Mouse (Mus musculus): ENCODE results near the gene Pgm1. TPM values are rescaled to one million over a fixed set of nuclear protein-coding genes. Genes with fewer than 3 reads are reported as not detected.

The Pgm1 gene
- polyA plus RNA-seq, 1 experiment, result 29.7 TPM

- Histone ChIP-seq H3K4me3 (ENCODE audit: control insufficient read depth, insufficient read depth, low read length) (no peak overlapping the region), H3K4me1 (replicated peaks; ENCODE audit: control insufficient read depth, insufficient read depth, low read length) (no peaks in the 10 kb centered on the region), H3K36me3 (ENCODE audit: control insufficient read depth, insufficient read depth, low read length) (peaks cover 10% of the 10 kb centered on the region; the same call in 1 of the 2 replicates), H3K27me3 (ENCODE audit: control insufficient read depth, insufficient read depth, low read length) (no peaks in the 10 kb centered on the region), H3K27ac (ENCODE audit: control insufficient read depth, insufficient read depth, low read length) (no peak overlapping the region)
- no peak for DNase-seq
- 93% methylated on average over 6 of the region's 6 CpGs for WGBS
- TF ChIP-seq CTCF (IDR thresholded peaks at IDR 0.05; ENCODE audit: borderline replicate concordance, control insufficient read depth, extremely low read depth, insufficient read depth, low read length, poor library complexity) (no peak), POLR2A (IDR thresholded peaks at IDR 0.05; ENCODE audit: control insufficient read depth, extremely low read depth, insufficient read depth, low read length, poor library complexity) (no peak)
These were observed 37.3 kb downstream of the Pgm1 start for GRCm38 (mm10) chr4:99966555-99966954.

GRCm38 (mm10) chr4:99969328-99969727 lies 40.1 kb downstream of the Pgm1 start:
- H3K4me3 ChIP-seq (ENCODE audit: control insufficient read depth, insufficient read depth, low read length), result no peak overlapping the region
- 96% methylated on average over 5 of the region's 5 CpGs for WGBS
- H3K36me3 ChIP-seq (ENCODE audit: control insufficient read depth, insufficient read depth, low read length), result peaks cover 10% of the 10 kb centered on the region; the same call in 1 of the 2 replicates
- H3K27me3 ChIP-seq (ENCODE audit: control insufficient read depth, insufficient read depth, low read length), result no peaks in the 10 kb centered on the region
- DNase-seq, result no peak
- H3K4me1 ChIP-seq (replicated peaks; ENCODE audit: control insufficient read depth, insufficient read depth, low read length), result no peaks in the 10 kb centered on the region
- no peak for TF ChIP-seq CTCF (IDR thresholded peaks at IDR 0.05; ENCODE audit: borderline replicate concordance, control insufficient read depth, extremely low read depth, insufficient read depth, low read length, poor library complexity)
- TF ChIP-seq POLR2A (IDR thresholded peaks at IDR 0.05; ENCODE audit: control insufficient read depth, extremely low read depth, insufficient read depth, low read length, poor library complexity), result no peak
- no peak overlapping the region for H3K27ac ChIP-seq (ENCODE audit: control insufficient read depth, insufficient read depth, low read length)

GRCm38 (mm10) chr4:99970097-99970496 lies 40.9 kb downstream of the Pgm1 start:
- 98% methylated on average over 4 of the region's 4 CpGs for WGBS
- Histone ChIP-seq H3K27ac (ENCODE audit: control insufficient read depth, insufficient read depth, low read length) (no peak overlapping the region), H3K36me3 (ENCODE audit: control insufficient read depth, insufficient read depth, low read length) (peaks cover 10% of the 10 kb centered on the region; the same call in 1 of the 2 replicates), H3K4me3 (ENCODE audit: control insufficient read depth, insufficient read depth, low read length) (no peak overlapping the region), H3K4me1 (replicated peaks; ENCODE audit: control insufficient read depth, insufficient read depth, low read length) (no peaks in the 10 kb centered on the region), H3K27me3 (ENCODE audit: control insufficient read depth, insufficient read depth, low read length) (no peaks in the 10 kb centered on the region)
- DNase-seq, result no peak
- no peak for TF ChIP-seq POLR2A (IDR thresholded peaks at IDR 0.05; ENCODE audit: control insufficient read depth, extremely low read depth, insufficient read depth, low read length, poor library complexity)
- TF ChIP-seq CTCF (IDR thresholded peaks at IDR 0.05; ENCODE audit: borderline replicate concordance, control insufficient read depth, extremely low read depth, insufficient read depth, low read length, poor library complexity), result no peak

GRCm38 (mm10) chr4:99972886-99973285 lies 43.7 kb downstream of the Pgm1 start:
- 95% methylated on average over 6 of the region's 6 CpGs for WGBS
- no peak for DNase-seq
- Histone ChIP-seq H3K27me3 (ENCODE audit: control insufficient read depth, insufficient read depth, low read length) (no peaks in the 10 kb centered on the region), H3K4me3 (ENCODE audit: control insufficient read depth, insufficient read depth, low read length) (no peak overlapping the region), H3K4me1 (replicated peaks; ENCODE audit: control insufficient read depth, insufficient read depth, low read length) (no peaks in the 10 kb centered on the region), H3K27ac (ENCODE audit: control insufficient read depth, insufficient read depth, low read length) (no peak overlapping the region), H3K36me3 (ENCODE audit: control insufficient read depth, insufficient read depth, low read length) (peaks cover 6% of the 10 kb centered on the region; the same call in 1 of the 2 replicates)
- no peak for TF ChIP-seq CTCF (IDR thresholded peaks at IDR 0.05; ENCODE audit: borderline replicate concordance, control insufficient read depth, extremely low read depth, insufficient read depth, low read length, poor library complexity)
- TF ChIP-seq POLR2A (IDR thresholded peaks at IDR 0.05; ENCODE audit: control insufficient read depth, extremely low read depth, insufficient read depth, low read length, poor library complexity), result no peak

GRCm38 (mm10) chr4:99973931-99974330 lies 44.7 kb downstream of the Pgm1 start:
- 93% methylated on average over 1 of the region's 1 CpGs for WGBS
- H3K36me3 ChIP-seq (ENCODE audit: control insufficient read depth, insufficient read depth, low read length), result peaks cover 6% of the 10 kb centered on the region; the same call in 1 of the 2 replicates
- no peaks in the 10 kb centered on the region for H3K4me1 ChIP-seq (replicated peaks; ENCODE audit: control insufficient read depth, insufficient read depth, low read length)
- no peaks in the 10 kb centered on the region for H3K27me3 ChIP-seq (ENCODE audit: control insufficient read depth, insufficient read depth, low read length)
- no peak overlapping the region for H3K4me3 ChIP-seq (ENCODE audit: control insufficient read depth, insufficient read depth, low read length)
- no peak overlapping the region for H3K27ac ChIP-seq (ENCODE audit: control insufficient read depth, insufficient read depth, low read length)
- no peak for DNase-seq
- no peak for TF ChIP-seq POLR2A (IDR thresholded peaks at IDR 0.05; ENCODE audit: control insufficient read depth, extremely low read depth, insufficient read depth, low read length, poor library complexity)
- TF ChIP-seq CTCF (IDR thresholded peaks at IDR 0.05; ENCODE audit: borderline replicate concordance, control insufficient read depth, extremely low read depth, insufficient read depth, low read length, poor library complexity), result no peak

- H3K4me1 ChIP-seq (replicated peaks; ENCODE audit: control insufficient read depth, insufficient read depth, low read length), result no peaks in the 10 kb centered on the region
- DNase-seq, result no peak
- no peaks in the 10 kb centered on the region for H3K27me3 ChIP-seq (ENCODE audit: control insufficient read depth, insufficient read depth, low read length)
- H3K36me3 ChIP-seq (ENCODE audit: control insufficient read depth, insufficient read depth, low read length), result peaks cover 6% of the 10 kb centered on the region; the same call in 1 of the 2 replicates
- 93% methylated on average over 5 of the region's 5 CpGs for WGBS
- TF ChIP-seq CTCF (IDR thresholded peaks at IDR 0.05; ENCODE audit: borderline replicate concordance, control insufficient read depth, extremely low read depth, insufficient read depth, low read length, poor library complexity) (no peak), POLR2A (IDR thresholded peaks at IDR 0.05; ENCODE audit: control insufficient read depth, extremely low read depth, insufficient read depth, low read length, poor library complexity) (no peak)
- H3K27ac ChIP-seq (ENCODE audit: control insufficient read depth, insufficient read depth, low read length), result no peak overlapping the region
- no peak overlapping the region for H3K4me3 ChIP-seq (ENCODE audit: control insufficient read depth, insufficient read depth, low read length)
These were observed 45.2 kb downstream of the Pgm1 start for GRCm38 (mm10) chr4:99974375-99974774.

GRCm38 (mm10) chr4:99979326-99979725 lies 50.1 kb downstream of the Pgm1 start:
- Histone ChIP-seq H3K4me3 (ENCODE audit: control insufficient read depth, insufficient read depth, low read length) (no peak overlapping the region), H3K27me3 (ENCODE audit: control insufficient read depth, insufficient read depth, low read length) (no peaks in the 10 kb centered on the region), H3K27ac (ENCODE audit: control insufficient read depth, insufficient read depth, low read length) (no peak overlapping the region), H3K4me1 (replicated peaks; ENCODE audit: control insufficient read depth, insufficient read depth, low read length) (no peaks in the 10 kb centered on the region), H3K36me3 (ENCODE audit: control insufficient read depth, insufficient read depth, low read length) (no peaks in the 10 kb centered on the region)
- no peak for DNase-seq
- WGBS, result 96% methylated on average over 5 of the region's 5 CpGs
- TF ChIP-seq POLR2A (IDR thresholded peaks at IDR 0.05; ENCODE audit: control insufficient read depth, extremely low read depth, insufficient read depth, low read length, poor library complexity) (no peak), CTCF (IDR thresholded peaks at IDR 0.05; ENCODE audit: borderline replicate concordance, control insufficient read depth, extremely low read depth, insufficient read depth, low read length, poor library complexity) (no peak)
